Mouse (Mus musculus) right cerebral cortex, postnatal 14 days (tissue): ENCODE results near the gene Pgap2.

ENCODE experiments used
- DNase-seq: peaks from one replicate; pipeline ENCODE4 v3.0.0; 2022

The Pgap2 gene

DNA sequence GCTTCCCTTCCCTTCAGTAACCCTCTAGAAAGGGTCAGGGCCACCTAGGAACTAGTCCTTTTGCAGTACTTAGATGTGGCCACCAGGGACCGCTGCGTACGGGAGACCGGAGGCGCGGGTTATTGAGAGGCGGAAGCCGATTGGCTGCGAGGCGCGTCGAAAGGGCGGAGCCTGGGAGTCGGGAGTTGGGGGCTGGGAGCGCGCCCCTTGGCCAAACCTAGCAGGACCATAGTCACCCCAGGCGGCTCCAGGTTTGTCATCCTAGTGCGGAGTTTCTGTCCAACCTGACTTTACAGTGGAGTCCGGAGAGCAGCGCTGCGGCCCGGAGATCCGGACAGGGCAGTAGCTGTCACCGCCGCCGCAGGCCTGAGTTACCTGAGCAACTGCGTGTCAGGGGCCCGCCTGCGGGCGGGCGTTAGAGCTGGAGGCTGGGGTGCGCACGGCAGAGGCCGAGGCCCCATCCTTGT lies 57.1 kb downstream of the Pgap2 start:
- peak; percentile 98 for DNase-seq

DNA sequence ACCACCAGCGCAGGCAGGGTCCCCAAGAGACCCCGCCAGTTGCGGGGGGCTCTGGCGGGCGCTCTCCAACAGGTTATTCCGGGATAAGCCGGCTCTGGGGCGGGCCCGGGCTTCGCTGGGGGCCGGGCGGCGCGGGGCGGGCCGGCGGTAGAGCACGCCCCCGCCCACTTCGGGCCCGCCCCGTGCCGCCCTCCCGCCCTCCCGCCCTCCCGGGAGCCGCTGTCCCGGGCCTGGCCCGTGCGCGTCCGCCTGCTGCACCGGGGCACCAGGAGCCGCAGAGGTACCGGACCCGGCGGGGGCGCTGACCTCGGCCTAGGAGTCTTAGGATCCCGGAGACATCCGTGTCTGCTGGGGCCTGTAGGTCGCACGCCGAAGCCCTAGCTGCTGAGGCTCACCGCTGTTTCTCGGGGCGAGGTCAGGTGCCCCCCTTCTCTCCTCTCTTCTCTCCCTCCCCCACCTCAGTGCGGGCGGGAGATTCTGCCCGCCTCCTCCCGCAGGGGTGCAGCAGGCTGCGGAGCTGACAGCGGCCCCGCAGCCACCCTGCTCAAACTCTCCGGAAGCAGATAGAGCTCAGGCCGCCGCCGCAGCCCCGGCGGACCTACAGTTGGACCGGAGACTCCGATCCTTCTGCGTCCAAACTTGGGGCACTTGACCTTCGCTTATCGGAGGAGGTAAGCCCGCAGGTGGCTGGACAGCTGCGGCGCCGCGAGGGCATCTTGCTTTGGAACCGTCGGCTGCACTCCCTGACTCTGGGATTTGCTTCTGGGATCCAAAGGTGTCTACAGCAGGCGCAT lies 57.8 kb downstream of the Pgap2 start, which contains the start of gene Stim1:
Gene Stim1, plus strand, starts transcription at position 206 of the 794 bp plus-strand sequence.
- DNase-seq = peak; percentile 55

DNA sequence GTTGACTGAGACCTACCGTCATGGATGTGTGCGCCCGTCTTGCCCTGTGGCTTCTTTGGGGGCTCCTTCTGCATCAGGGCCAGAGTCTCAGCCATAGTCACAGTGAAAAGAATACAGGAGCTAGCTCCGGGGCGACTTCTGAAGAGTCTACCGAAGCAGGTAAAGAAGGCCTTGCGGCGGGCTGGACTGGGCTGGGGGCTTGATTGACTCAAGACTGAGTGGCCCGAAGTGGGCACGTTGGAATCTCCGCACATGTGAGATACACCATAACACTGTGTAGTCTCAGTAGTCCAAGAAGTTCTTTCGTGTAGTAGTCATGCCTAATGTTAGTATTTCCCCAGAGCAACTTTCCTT lies 58.4 kb downstream of the Pgap2 start:
- DNase-seq = no peak

DNA sequence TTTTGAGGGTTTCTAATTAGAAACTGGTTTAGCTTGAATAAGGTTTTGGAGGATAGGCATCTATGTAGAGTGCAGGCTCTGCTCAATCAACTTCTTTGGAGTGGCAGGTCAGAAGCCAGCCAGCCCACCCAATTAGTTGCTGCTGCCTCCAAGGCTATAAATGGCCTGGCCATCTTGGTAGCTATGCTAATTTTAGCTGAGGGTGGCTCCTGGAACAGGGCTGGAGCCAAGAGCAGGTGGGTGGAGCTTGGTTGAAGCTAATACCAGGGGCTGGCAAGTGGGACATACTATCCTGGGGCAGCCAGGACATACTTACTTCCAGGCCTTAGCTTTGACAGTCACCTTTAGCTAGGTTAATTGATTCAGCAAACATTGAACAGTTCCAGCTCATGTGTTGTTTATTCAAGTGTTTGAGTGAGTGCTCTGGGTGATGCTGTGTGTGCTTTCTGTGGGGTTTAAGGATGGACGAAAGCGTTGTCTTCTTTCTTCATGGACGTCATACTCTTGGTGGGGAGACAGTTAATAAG lies 62.5 kb downstream of the Pgap2 start:
- no peak for DNase-seq

DNA sequence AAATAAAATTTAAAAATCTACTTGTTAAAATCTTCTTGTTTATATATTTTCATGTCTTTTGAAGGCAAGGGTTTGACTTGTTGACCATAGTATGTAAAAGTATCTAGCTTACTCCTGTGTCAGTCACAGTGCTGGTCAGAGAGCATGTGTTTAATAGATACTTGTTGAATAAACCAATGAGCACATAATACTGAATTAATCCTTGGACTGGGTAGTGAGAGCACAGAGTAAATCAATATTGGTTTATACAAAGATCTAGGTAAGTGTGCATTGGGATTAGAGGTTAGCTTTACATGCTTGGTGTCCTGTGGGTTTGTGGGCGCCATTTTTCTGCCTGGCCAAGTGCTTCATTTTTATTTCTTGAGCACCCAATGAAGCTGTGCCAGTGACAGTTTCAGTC lies 71.4 kb downstream of the Pgap2 start:
- DNase-seq = no peak

DNA sequence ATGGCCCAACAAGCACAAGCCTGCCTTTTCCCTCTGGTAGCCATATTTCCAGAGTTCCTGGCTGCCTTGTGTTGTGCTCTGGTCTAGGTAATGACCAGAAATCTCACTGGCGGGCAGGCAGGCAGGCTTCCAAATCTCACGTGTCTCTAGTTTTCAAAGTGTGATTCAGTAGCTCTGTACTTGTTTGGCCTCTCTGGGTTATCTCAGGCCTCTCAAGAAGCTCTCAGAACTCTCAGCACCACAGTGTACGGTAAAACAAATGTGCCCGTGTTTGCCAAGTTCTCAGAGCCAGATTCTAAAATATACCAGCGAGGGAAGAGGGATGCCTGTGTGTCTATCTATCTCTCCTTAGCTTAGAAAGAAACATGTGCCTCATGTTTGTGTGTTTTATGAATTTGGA lies 72.3 kb downstream of the Pgap2 start:
- no peak for DNase-seq
